Mouse (Mus musculus) kidney, adult 8-10 months (tissue): Measurements from ENCODE around the gene Gm28372.

Experiments
- DNase-seq, 2 experiments: peaks; one replicate each; pipeline ENCODE4 v3.0.0; 2022

Gene Gm28372

DNA sequence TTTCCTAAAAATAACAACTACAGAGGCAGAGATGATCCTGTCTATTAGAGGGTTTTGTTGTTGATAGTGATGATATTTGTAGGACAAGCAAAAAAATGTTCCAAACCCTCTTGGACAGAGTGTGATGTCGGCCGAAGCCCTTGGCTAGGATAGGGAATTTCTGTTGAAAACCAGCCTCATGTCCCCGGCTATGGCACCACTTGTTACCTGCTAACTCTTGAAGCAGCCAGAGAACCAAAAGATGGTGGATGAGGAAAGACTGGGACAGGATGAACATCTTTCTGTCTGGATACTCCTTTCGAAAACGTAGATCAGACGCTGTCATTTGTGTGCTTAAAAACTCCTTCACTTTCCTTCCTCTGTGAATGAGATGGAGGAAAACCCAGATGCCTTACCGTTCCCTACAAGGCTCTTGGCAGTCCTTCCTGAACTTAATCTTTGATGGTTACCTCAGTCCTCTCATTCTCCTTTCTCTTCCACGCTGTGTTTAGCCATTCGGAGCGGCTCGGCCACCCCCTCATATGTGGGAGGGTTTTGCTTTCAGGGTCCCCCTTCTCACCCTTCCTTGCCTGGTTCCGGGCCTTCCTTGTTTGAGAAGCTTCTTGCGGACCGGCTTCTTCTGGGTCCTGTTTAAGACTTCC lies 46.2 kb downstream of the Gm28372 start:
- DNase-seq = no peak

DNA sequence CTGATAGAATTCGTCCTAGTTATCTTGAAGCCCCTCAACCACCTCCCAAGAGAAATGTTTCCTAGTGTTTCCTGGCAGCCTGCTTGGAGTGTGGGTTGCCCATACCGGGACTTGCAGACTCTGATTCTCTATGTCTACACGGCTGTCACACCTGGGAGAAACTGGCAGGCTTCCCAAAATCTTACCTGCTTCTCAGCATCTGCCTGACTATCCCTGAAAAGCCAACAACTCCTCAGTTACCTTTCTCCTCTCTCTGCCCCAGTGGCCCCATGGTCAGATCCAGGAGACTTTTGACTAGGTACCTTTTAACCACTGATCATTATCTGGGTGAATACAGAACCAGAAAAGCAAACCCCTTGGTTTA lies 46.7 kb downstream of the Gm28372 start:
- DNase-seq = no peak

DNA sequence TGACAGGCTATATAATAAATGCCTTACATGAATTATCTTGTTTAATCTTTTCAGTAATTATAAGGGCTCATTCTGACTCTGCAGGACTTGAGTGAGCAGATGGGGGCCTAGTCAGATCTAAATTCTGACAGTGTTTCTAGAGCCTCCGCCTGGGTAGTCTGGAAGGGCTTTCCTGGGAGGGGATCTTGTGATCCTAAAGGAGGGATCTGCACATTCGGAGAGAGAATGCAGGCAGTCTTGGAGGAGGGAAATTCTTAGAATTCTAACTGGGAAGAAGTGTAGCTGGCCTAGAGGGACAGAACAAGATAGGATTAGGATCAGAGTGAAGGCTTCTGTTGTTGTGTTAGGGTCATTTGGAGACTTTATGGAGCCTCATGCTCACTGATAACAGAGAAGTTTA lies 47.2 kb downstream of the Gm28372 start:
- no peak for DNase-seq

DNA sequence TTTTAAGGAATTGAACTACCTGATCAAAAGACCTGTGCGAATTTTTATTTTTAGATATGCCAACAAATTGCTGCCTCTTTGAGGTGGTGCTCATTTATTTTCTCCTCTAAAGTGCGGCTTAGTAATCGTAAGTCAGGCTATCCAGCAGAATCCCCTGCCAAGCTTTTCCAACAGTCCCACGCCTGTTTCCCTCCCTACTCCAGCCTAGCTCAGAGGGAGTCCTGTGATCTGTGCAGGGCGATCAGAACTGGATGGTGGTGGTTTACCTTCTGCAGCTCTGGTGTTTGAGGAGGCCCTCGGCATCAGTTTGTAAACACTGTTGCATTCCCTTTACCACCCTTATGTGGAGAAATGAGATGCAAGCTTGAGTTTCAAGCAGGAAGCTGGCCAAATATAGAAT lies 48.4 kb downstream of the Gm28372 start:
- no peak for DNase-seq

DNA sequence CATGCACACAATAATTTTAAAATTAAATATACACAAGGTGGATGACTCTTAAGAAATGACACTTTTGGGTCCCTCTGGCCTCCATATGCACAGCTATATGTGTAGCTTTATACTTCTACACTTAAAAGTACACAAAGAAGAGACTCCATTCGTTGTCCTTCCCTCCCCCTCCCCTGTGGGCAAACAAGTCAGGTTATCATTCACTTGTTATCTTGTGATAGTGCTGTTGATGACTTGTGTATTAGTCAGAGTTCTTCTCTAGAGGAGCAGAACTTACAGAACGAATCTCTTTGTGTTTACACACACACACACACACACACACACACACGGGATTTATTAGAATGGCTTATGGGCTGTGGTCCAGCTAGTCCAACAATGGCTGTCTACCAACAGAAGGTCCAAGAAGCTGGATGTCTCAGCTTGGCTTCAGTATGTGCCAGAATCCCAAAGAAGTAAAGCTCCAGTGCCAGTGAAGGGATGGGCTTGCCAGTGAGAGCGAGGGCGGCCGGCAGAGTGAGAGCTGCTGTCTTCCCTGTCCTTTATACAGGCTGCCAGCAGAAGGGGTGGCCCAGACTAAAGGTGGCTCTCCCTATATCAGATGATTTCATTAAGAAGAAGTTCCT lies 49.8 kb downstream of the Gm28372 start:
- DNase-seq = no peak
